Mouse (Mus musculus): Measurements from ENCODE around the gene Glud1.

DNA sequence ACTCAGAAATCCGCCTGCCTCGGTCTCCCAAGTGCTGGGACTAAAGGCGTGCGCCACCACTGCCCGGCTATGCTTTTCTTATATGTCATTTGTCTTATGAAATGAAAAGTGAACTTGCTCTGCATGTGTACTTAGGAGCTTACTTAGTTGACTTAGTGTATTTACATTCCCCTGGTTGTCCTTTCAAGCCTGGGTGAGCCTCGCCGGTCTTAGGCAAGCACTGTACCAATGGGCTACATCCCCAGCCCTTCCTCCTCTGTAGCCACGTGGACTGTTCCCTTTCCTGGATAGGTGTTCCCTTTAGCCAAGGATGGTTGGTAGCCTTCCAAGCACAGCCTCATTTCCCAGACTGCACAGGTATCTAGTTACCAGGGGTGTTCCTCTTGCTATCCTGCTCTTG, 38.5 kb downstream of the Glud1 start:
- TF ChIP-seq CTCF (IDR thresholded peaks at IDR 0.05; ENCODE audit: control insufficient read depth, insufficient read depth, low read length), result no peak
- no peak for TF ChIP-seq POLR2A (IDR thresholded peaks at IDR 0.05; ENCODE audit: borderline replicate concordance, control insufficient read depth, low read depth, low read length)

Measured in bone marrow, adult 2 months (tissue).